Mouse (Mus musculus): ENCODE measurements around the gene 1110051M20Rik.

- TF ChIP-seq EP300 (IDR thresholded peaks at IDR 0.05) (no peak), CTCF (IDR thresholded peaks at IDR 0.05) (no peak)
Measured at GRCm38 (mm10) chr2:91257126-91257980, 187.2 kb downstream of the 1110051M20Rik start.

Data from lung, postnatal 0 days (tissue).